In genomic region chr1:93694966-93695365, GRCm38 (mm10) we compare ENCODE assay signal across 9 mouse cellular contexts. TPM values are rescaled to one million over a fixed set of nuclear protein-coding genes. Genes with fewer than 3 reads are reported as not detected.
DNase-seq lines count a peak whose midpoint lies in the region; ATAC-seq and TF ChIP-seq lines count a peak whose summit lies in the region.
"Had no signal": no experiment of that assay in that cellular context is flagged by ENCODE, and none has a peak within 500 bp of the region (broad histone marks: within the 10 kb centered on the region; RNA-seq: fewer than 3 reads in every experiment).

No protein-coding gene starts in this region.

- no peak overlapping the region for H3K4me3 ChIP-seq in brown adipose tissue, adult 24 weeks (ENCODE audit: insufficient read depth, low read depth, low read length)
- no peak overlapping the region for H3K4me3 ChIP-seq in heart, embryonic 15.5 days
- H3K4me3 ChIP-seq in lung, embryonic 14.5 days (ENCODE audit: low read depth, low read length) = no peak overlapping the region
- H3K4me3 ChIP-seq in midbrain, embryonic 15.5 days = no peak overlapping the region
- H3K4me3 ChIP-seq in intestine, embryonic 16.5 days (ENCODE audit: low read length) = no peak overlapping the region

- no peaks in the 10 kb centered on the region for H3K27me3 ChIP-seq in heart, embryonic 15.5 days
- no peaks in the 10 kb centered on the region for H3K27me3 ChIP-seq in lung, embryonic 14.5 days (ENCODE audit: insufficient read depth, low read length)
- no peaks in the 10 kb centered on the region for H3K27me3 ChIP-seq in midbrain, embryonic 15.5 days (replicated peaks)
- no peaks in the 10 kb centered on the region for H3K27me3 ChIP-seq in intestine, embryonic 16.5 days (replicated peaks; ENCODE audit: control insufficient read depth, insufficient read depth, low read length)

- H3K36me3 ChIP-seq in heart, embryonic 15.5 days = no peaks in the 10 kb centered on the region
- peaks cover 38% of the 10 kb centered on the region for H3K36me3 ChIP-seq in lung, embryonic 14.5 days (ENCODE audit: insufficient read depth)
- 0 out of 2 replicates have a peak, but pooled peaks cover 3% of the 10 kb centered on the region for H3K36me3 ChIP-seq in midbrain, embryonic 15.5 days (replicated peaks)
- no peaks in the 10 kb centered on the region for H3K36me3 ChIP-seq in intestine, embryonic 16.5 days (ENCODE audit: control insufficient read depth, insufficient read depth, low read length)

- H3K27ac ChIP-seq in brown adipose tissue, adult 24 weeks (replicated peaks; ENCODE audit: low read depth, low read length) = peak overlapping the region; percentile 72
- peak overlapping the region; percentile 72 for H3K27ac ChIP-seq in heart, embryonic 15.5 days
- no peak overlapping the region for H3K27ac ChIP-seq in lung, embryonic 14.5 days (ENCODE audit: low read depth)
- H3K27ac ChIP-seq in midbrain, embryonic 15.5 days = no peak overlapping the region
- no peak overlapping the region for H3K27ac ChIP-seq in intestine, embryonic 16.5 days (ENCODE audit: low read length)

- no peak overlapping the region for H3K4me2 ChIP-seq in heart, embryonic 15.5 days
- H3K4me2 ChIP-seq in lung, embryonic 14.5 days = no peak overlapping the region
- no peak overlapping the region for H3K4me2 ChIP-seq in midbrain, embryonic 15.5 days
- H3K4me2 ChIP-seq in intestine, embryonic 16.5 days (ENCODE audit: low read depth, low read length) = no peak overlapping the region

- 25% methylated on average over 6 of the region's 6 CpGs for WGBS in heart, embryonic 15.5 days
- 59% methylated on average over 6 of the region's 6 CpGs for WGBS in lung, embryonic 14.5 days
- WGBS in midbrain, embryonic 15.5 days = 88% methylated on average over 6 of the region's 6 CpGs
- 75% methylated on average over 6 of the region's 6 CpGs for WGBS in intestine, embryonic 16.5 days

- no peak overlapping the region for H3K9ac ChIP-seq in heart, embryonic 15.5 days
- no peak overlapping the region for H3K9ac ChIP-seq in lung, embryonic 14.5 days
- H3K9ac ChIP-seq in midbrain, embryonic 15.5 days = no peak overlapping the region
- no peak overlapping the region for H3K9ac ChIP-seq in intestine, embryonic 16.5 days (ENCODE audit: low read depth, low read length)

- no peak for TF ChIP-seq CTCF in lung, embryonic 14.5 days (IDR thresholded peaks at IDR 0.05; ENCODE audit: low read depth)

- H3K4me1 ChIP-seq in brown adipose tissue, adult 24 weeks (ENCODE audit: control insufficient read depth, insufficient read depth, insufficient read length, low read length) = peaks cover 13% of the 10 kb centered on the region
- peaks cover 28% of the 10 kb centered on the region for H3K4me1 ChIP-seq in heart, embryonic 15.5 days (replicated peaks)
- H3K4me1 ChIP-seq in lung, embryonic 14.5 days (ENCODE audit: insufficient read depth) = no peaks in the 10 kb centered on the region
- no peaks in the 10 kb centered on the region for H3K4me1 ChIP-seq in midbrain, embryonic 15.5 days
- peaks cover 7% of the 10 kb centered on the region; the same call in 1 of the 2 replicates for H3K4me1 ChIP-seq in intestine, embryonic 16.5 days (ENCODE audit: control insufficient read depth, insufficient read depth, low read length)

- ATAC-seq in heart, embryonic 15.5 days (replicated peaks; ENCODE audit: insufficient number of reproducible peaks, insufficient read depth, low FRiP score, low read depth) = no peak; the same call in 1 of the 2 replicates
- no peak; the same call in 1 of the 2 replicates for ATAC-seq in lung, embryonic 14.5 days (ENCODE audit: insufficient read depth)
- no peak for ATAC-seq in midbrain, embryonic 15.5 days (replicated peaks)
- ATAC-seq in activated CD4-positive, CD25-positive, alpha-beta regulatory T cell, adult 4 months = no peak
- no peak for ATAC-seq in intestine, embryonic 16.5 days

- no peaks in the 10 kb centered on the region for H3K9me3 ChIP-seq in heart, embryonic 15.5 days (replicated peaks)
- H3K9me3 ChIP-seq in lung, embryonic 14.5 days (ENCODE audit: low read depth, low read length) = no peaks in the 10 kb centered on the region
- H3K9me3 ChIP-seq in midbrain, embryonic 15.5 days = no peaks in the 10 kb centered on the region
- no peaks in the 10 kb centered on the region for H3K9me3 ChIP-seq in intestine, embryonic 16.5 days (ENCODE audit: control insufficient read depth, low read length)

- DNase-seq in 416B (ENCODE audit: low read depth) = peak; percentile 73
- peak; percentile 59 for DNase-seq in lung, embryonic 14.5 days
- DNase-seq in retina, embryonic 14.5 days (ENCODE audit: low spot score) = no peak
- DNase-seq: thymus, adult 2 months had no signal

RNA-seq across cellular contexts. Expression of gene Bok, which starts 9.5 kb away (rescaled TPM):
- polyA plus RNA-seq in brown adipose tissue, adult 24 weeks (2012; ENCODE audit: insufficient read depth, insufficient read length, missing spikeins) = 1.2 and 2.1 TPM in 2 replicates
- 38.2 and 51.3 TPM in 2 replicates for polyA plus RNA-seq in heart, embryonic 15.5 days (2015; fragmentation: Nextera tagmentation; extraction: Ambion mirVana)
- 81.4 and 90.1 TPM in 2 replicates for polyA plus RNA-seq in lung, embryonic 14.5 days (2014; fragmentation: Nextera tagmentation; extraction: Ambion mirVana)
- 104 TPM in 2 replicates for polyA plus RNA-seq in midbrain, embryonic 15.5 days (2015; fragmentation: Nextera tagmentation; extraction: Ambion mirVana)
- not detected for polyA plus RNA-seq in activated CD4-positive, CD25-positive, alpha-beta regulatory T cell, adult 4 months (2017; shearing (Covaris generic))
- polyA plus RNA-seq in intestine, embryonic 16.5 days (2015; fragmentation: Nextera tagmentation; extraction: Ambion mirVana) = 44.7 and 53.0 TPM in 2 replicates

RNA-seq across cellular contexts. Expression of gene Stk25, which starts 36.5 kb away (rescaled TPM):
- 27.4 and 29.6 TPM in 2 replicates for polyA plus RNA-seq in brown adipose tissue, adult 24 weeks (2012; ENCODE audit: insufficient read depth, insufficient read length, missing spikeins)
- polyA plus RNA-seq in heart, embryonic 15.5 days (2015; fragmentation: Nextera tagmentation; extraction: Ambion mirVana) = 124 and 153 TPM in 2 replicates
- 180 and 181 TPM in 2 replicates for polyA plus RNA-seq in lung, embryonic 14.5 days (2014; fragmentation: Nextera tagmentation; extraction: Ambion mirVana)
- polyA plus RNA-seq in midbrain, embryonic 15.5 days (2015; fragmentation: Nextera tagmentation; extraction: Ambion mirVana) = 353 and 388 TPM in 2 replicates
- polyA plus RNA-seq in activated CD4-positive, CD25-positive, alpha-beta regulatory T cell, adult 4 months (2017; shearing (Covaris generic)) = 10 to 100 TPM; 28.6 to 32.3 TPM
- polyA plus RNA-seq in intestine, embryonic 16.5 days (2015; fragmentation: Nextera tagmentation; extraction: Ambion mirVana) = 164 and 171 TPM in 2 replicates

RNA-seq across cellular contexts. Expression of gene Atg4b, which starts 56.3 kb away (rescaled TPM):
- polyA plus RNA-seq in brown adipose tissue, adult 24 weeks (2012; ENCODE audit: insufficient read depth, insufficient read length, missing spikeins) = 34.8 and 43.4 TPM in 2 replicates
- 56.1 and 57.6 TPM in 2 replicates for polyA plus RNA-seq in heart, embryonic 15.5 days (2015; fragmentation: Nextera tagmentation; extraction: Ambion mirVana)
- 92.2 and 94.0 TPM in 2 replicates for polyA plus RNA-seq in lung, embryonic 14.5 days (2014; fragmentation: Nextera tagmentation; extraction: Ambion mirVana)
- 107 and 108 TPM in 2 replicates for polyA plus RNA-seq in midbrain, embryonic 15.5 days (2015; fragmentation: Nextera tagmentation; extraction: Ambion mirVana)
- polyA plus RNA-seq in activated CD4-positive, CD25-positive, alpha-beta regulatory T cell, adult 4 months (2017; shearing (Covaris generic)) = 10 to 100 TPM; 54.1 to 77.9 TPM
- polyA plus RNA-seq in intestine, embryonic 16.5 days (2015; fragmentation: Nextera tagmentation; extraction: Ambion mirVana) = 64.9 and 69.1 TPM in 2 replicates

RNA-seq across cellular contexts. Expression of gene Thap4, which starts 59.7 kb away (rescaled TPM):
- polyA plus RNA-seq in brown adipose tissue, adult 24 weeks (2012; ENCODE audit: insufficient read depth, insufficient read length, missing spikeins) = 23.4 and 24.1 TPM in 2 replicates
- polyA plus RNA-seq in heart, embryonic 15.5 days (2015; fragmentation: Nextera tagmentation; extraction: Ambion mirVana) = 51.0 and 51.4 TPM in 2 replicates
- 48.4 and 52.7 TPM in 2 replicates for polyA plus RNA-seq in lung, embryonic 14.5 days (2014; fragmentation: Nextera tagmentation; extraction: Ambion mirVana)
- 54.7 and 56.8 TPM in 2 replicates for polyA plus RNA-seq in midbrain, embryonic 15.5 days (2015; fragmentation: Nextera tagmentation; extraction: Ambion mirVana)
- 10 to 100 TPM; 15.3 to 16.5 TPM for polyA plus RNA-seq in activated CD4-positive, CD25-positive, alpha-beta regulatory T cell, adult 4 months (2017; shearing (Covaris generic))
- polyA plus RNA-seq in intestine, embryonic 16.5 days (2015; fragmentation: Nextera tagmentation; extraction: Ambion mirVana) = 85.9 and 88.1 TPM in 2 replicates

Comparison
In these comparisons a context has a peak if more than half of its experiments do, and no peak if none do; other contexts are left out.
1. H3K27ac ChIP-seq: peak in brown adipose tissue, adult 24 weeks (single experiment) and heart, embryonic 15.5 days (single experiment); none in lung, embryonic 14.5 days (single experiment), midbrain, embryonic 15.5 days (single experiment) and intestine, embryonic 16.5 days (single experiment).
2. RNA of gene Bok, which starts 9.5 kb away (polyA plus RNA-seq): 104 TPM in midbrain, embryonic 15.5 days, 81.4 to 90.1 TPM in lung, embryonic 14.5 days, 44.7 to 53.0 TPM in intestine, embryonic 16.5 days and 38.2 to 51.3 TPM in heart, embryonic 15.5 days; 1.2 to 2.1 TPM in brown adipose tissue, adult 24 weeks and not detected in activated CD4-positive, CD25-positive, alpha-beta regulatory T cell, adult 4 months; every median in the first group is over 10 times any median in the second.